Mouse (Mus musculus) limb, embryonic 13.5 days (tissue): ENCODE measurements around the gene Kiss1. TPM values are rescaled to one million over a fixed set of nuclear protein-coding genes. Genes with fewer than 3 reads are reported as not detected.
A peak's percentile ranks its signal among the peaks of the same experiment; 100 is the strongest.

Source experiments
- ATAC-seq: fragments of 200-750 bp; cut with Nextera tagmentation; 2 replicates; pipeline ENCODE4 v1.8.0; 2017; ENCODE audit warnings: low read depth, moderate number of reproducible peaks, moderate TSS enrichment; ENCODE audit not compliant: low FRiP score
- H3K27ac ChIP-seq: fragments of 300-500 bp; sonication (generic); 2 replicates; pipeline ENCODE4 v1.5.1; 2015; ENCODE audit warnings: inconsistent platforms, mild to moderate bottlenecking, moderate library complexity
- H3K27me3 ChIP-seq: fragments of 300-500 bp; sonication (generic); 2 replicates; pipeline ENCODE4 v1.6.1; 2015; ENCODE audit warnings: mild to moderate bottlenecking, inconsistent platforms
- H3K36me3 ChIP-seq: fragments of 300-500 bp; sonication (generic); 2 replicates; pipeline ENCODE4 v1.6.1; 2015; ENCODE audit warnings: inconsistent platforms, mild to moderate bottlenecking, moderate library complexity
- H3K4me1 ChIP-seq: fragments of 300-500 bp; sonication (generic); 2 replicates; pipeline ENCODE4 v1.6.1; 2015; ENCODE audit warnings: inconsistent platforms
- H3K4me2 ChIP-seq: fragments of 300-500 bp; sonication (generic); replicated peaks from 2 replicates; pipeline ENCODE4 v1.6.1; 2015; ENCODE audit warnings: inconsistent platforms, mild to moderate bottlenecking, moderate library complexity
- H3K4me3 ChIP-seq: fragments of 300-500 bp; sonication (generic); 2 replicates; pipeline ENCODE4 v1.5.1; 2015; ENCODE audit warnings: moderate library complexity, mild to moderate bottlenecking, inconsistent platforms
- H3K9ac ChIP-seq: fragments of 300-500 bp; sonication (generic); 2 replicates; pipeline ENCODE4 v1.6.1; 2015; ENCODE audit warnings: mild to moderate bottlenecking, inconsistent platforms
- H3K9me3 ChIP-seq: fragments of 300-500 bp; sonication (generic); 2 replicates; pipeline ENCODE4 v1.6.1; 2016; ENCODE audit warnings: inconsistent platforms
- WGBS: fragments of 180-500 bp; shearing (Covaris S2); methylation state at CpG from one replicate; pipeline ENCODE4 v1.1.7; 2015; 5-methylcytosine and 5-hydroxymethylcytosine counted together
- polyA plus RNA-seq: library from polyadenylated mRNA; unstranded; fragments of >200 nt; fragmentation: Nextera tagmentation; extraction: Ambion mirVana; gene quantifications from 2 replicates; pipeline ENCODE4 v1.2.1, GENCODE M21; 2015

Gene Kiss1
- polyA plus RNA-seq, 1 experiment from 2014 or later, result not detected

GRCm38 (mm10) chr1:133298816-133299215 is 22.9 kb upstream of the Kiss1 start:
- H3K4me1 ChIP-seq, result peaks cover 28% of the 10 kb centered on the region
- no peaks in the 10 kb centered on the region for H3K9me3 ChIP-seq
- H3K4me2 ChIP-seq, result peak overlapping the region; percentile 47
- peak overlapping the region; percentile 19; the same call in 1 of the 2 replicates for H3K9ac ChIP-seq
- H3K27me3 ChIP-seq, result peaks cover 47% of the 10 kb centered on the region
- no peaks in the 10 kb centered on the region for H3K36me3 ChIP-seq
- no peak for ATAC-seq
- no peak overlapping the region for H3K27ac ChIP-seq
- 31% methylated on average over 14 of the region's 14 CpGs for WGBS
- peak overlapping the region; percentile 15 for H3K4me3 ChIP-seq

GRCm38 (mm10) chr1:133302540-133302939 is 19.1 kb upstream of the Kiss1 start:
- Histone ChIP-seq H3K36me3 (no peaks in the 10 kb centered on the region), H3K4me2 (no peak overlapping the region), H3K27me3 (peaks cover 42% of the 10 kb centered on the region), H3K9ac (no peak overlapping the region; the same call in 1 of the 2 replicates), H3K4me3 (no peak overlapping the region), H3K9me3 (no peaks in the 10 kb centered on the region), H3K4me1 (peaks cover 21% of the 10 kb centered on the region), H3K27ac (no peak overlapping the region; the same call in 1 of the 2 replicates)
- 31% methylated on average over 3 of the region's 3 CpGs for WGBS
- no peak for ATAC-seq

- 10% methylated on average over 4 of the region's 4 CpGs for WGBS
- Histone ChIP-seq H3K4me3 (no peak overlapping the region), H3K4me1 (peaks cover 9% of the 10 kb centered on the region; the same call in 1 of the 2 replicates), H3K27ac (no peak overlapping the region), H3K9ac (no peak overlapping the region), H3K27me3 (peaks cover 7% of the 10 kb centered on the region), H3K36me3 (no peaks in the 10 kb centered on the region), H3K9me3 (no peaks in the 10 kb centered on the region), H3K4me2 (no peak overlapping the region)
- ATAC-seq, result no peak
Observed at GRCm38 (mm10) chr1:133306842-133307241, 14.8 kb upstream of the Kiss1 start.

- Histone ChIP-seq H3K4me3 (no peak overlapping the region), H3K4me1 (peaks cover 5% of the 10 kb centered on the region; the same call in 1 of the 2 replicates), H3K4me2 (no peak overlapping the region), H3K27me3 (0 out of 2 replicates have a peak, but pooled peaks cover 5% of the 10 kb centered on the region), H3K9me3 (no peaks in the 10 kb centered on the region), H3K27ac (no peak overlapping the region), H3K36me3 (no peaks in the 10 kb centered on the region), H3K9ac (no peak overlapping the region)
- ATAC-seq, result no peak
- 17% methylated on average over 6 of the region's 6 CpGs for WGBS
Observed at GRCm38 (mm10) chr1:133307318-133307717, 14.4 kb upstream of the Kiss1 start.

- Histone ChIP-seq H3K9me3 (no peaks in the 10 kb centered on the region), H3K4me1 (no peaks in the 10 kb centered on the region), H3K4me2 (no peak within 1 kb of the TSS), H3K27ac (no peak within 1 kb of the TSS), H3K27me3 (0 out of 2 replicates have a peak, but pooled peaks cover 5% of the 10 kb centered on the region), H3K9ac (no peak within 1 kb of the TSS), H3K4me3 (no peak within 1 kb of the TSS), H3K36me3 (no peaks in the 10 kb centered on the region)
- ATAC-seq, result no peak
- WGBS, result 56% methylated on average over 14 of the region's 14 CpGs
Observed at GRCm38 (mm10) chr1:133309652-133310267, 11.9 kb upstream of the Kiss1 start, which contains the start of gene Golt1a. TSS of gene Golt1a (plus strand) at chr1:133309800.

- Histone ChIP-seq H3K9ac (no peak overlapping the region), H3K9me3 (no peaks in the 10 kb centered on the region), H3K4me1 (no peaks in the 10 kb centered on the region), H3K27ac (no peak overlapping the region), H3K27me3 (0 out of 2 replicates have a peak, but pooled peaks cover 5% of the 10 kb centered on the region), H3K4me3 (no peak overlapping the region), H3K4me2 (no peak overlapping the region), H3K36me3 (no peaks in the 10 kb centered on the region)
- 56% methylated on average over 4 of the region's 4 CpGs for WGBS
- ATAC-seq, result no peak
Observed at GRCm38 (mm10) chr1:133311240-133311639, 10.4 kb upstream of the Kiss1 start.

- Histone ChIP-seq H3K27me3 (0 out of 2 replicates have a peak, but pooled peaks cover 5% of the 10 kb centered on the region), H3K9me3 (no peaks in the 10 kb centered on the region), H3K4me1 (no peaks in the 10 kb centered on the region), H3K4me3 (no peak overlapping the region), H3K36me3 (no peaks in the 10 kb centered on the region), H3K9ac (peak overlapping the region; percentile 45; the same call in 1 of the 2 replicates), H3K4me2 (no peak overlapping the region), H3K27ac (no peak overlapping the region)
- ATAC-seq, result no peak
- 38% methylated on average over 10 of the region's 10 CpGs for WGBS
Observed at GRCm38 (mm10) chr1:133311946-133312345, 9.7 kb upstream of the Kiss1 start.

GRCm38 (mm10) chr1:133314364-133314763 is 7.3 kb upstream of the Kiss1 start:
- Histone ChIP-seq H3K9ac (no peak overlapping the region), H3K27me3 (0 out of 2 replicates have a peak, but pooled peaks cover 5% of the 10 kb centered on the region)

GRCm38 (mm10) chr1:133315775-133316174 is 5.9 kb upstream of the Kiss1 start:
- Histone ChIP-seq H3K9me3 (no peaks in the 10 kb centered on the region), H3K27ac (no peak overlapping the region), H3K4me2 (no peak overlapping the region), H3K9ac (no peak overlapping the region), H3K36me3 (no peaks in the 10 kb centered on the region), H3K4me3 (no peak overlapping the region), H3K4me1 (no peaks in the 10 kb centered on the region), H3K27me3 (0 out of 2 replicates have a peak, but pooled peaks cover 4% of the 10 kb centered on the region)
- no peak for ATAC-seq
- WGBS, result 76% methylated on average over 6 of the region's 6 CpGs

More at GRCm38 (mm10) chr1:133314364-133314763, 7.3 kb upstream of the Kiss1 start:
- Histone ChIP-seq H3K4me3 (no peak overlapping the region), H3K27ac (no peak overlapping the region), H3K9me3 (no peaks in the 10 kb centered on the region), H3K4me1 (no peaks in the 10 kb centered on the region), H3K36me3 (no peaks in the 10 kb centered on the region), H3K4me2 (no peak overlapping the region)
- 29% methylated on average over 8 of the region's 8 CpGs for WGBS
- no peak for ATAC-seq

GRCm38 (mm10) chr1:133316577-133316976 is 5.1 kb upstream of the Kiss1 start:
- no peak overlapping the region for H3K27ac ChIP-seq
- H3K4me3 ChIP-seq, result no peak overlapping the region
- WGBS, result 81% methylated on average over 4 of the region's 4 CpGs
- H3K4me1 ChIP-seq, result no peaks in the 10 kb centered on the region
- no peaks in the 10 kb centered on the region for H3K9me3 ChIP-seq
- H3K36me3 ChIP-seq, result no peaks in the 10 kb centered on the region
- H3K4me2 ChIP-seq, result no peak overlapping the region
- H3K9ac ChIP-seq, result no peak overlapping the region
- no peaks in the 10 kb centered on the region for H3K27me3 ChIP-seq
- ATAC-seq, result no peak

- no peak overlapping the region for H3K27ac ChIP-seq
- ATAC-seq, result no peak
- no peak overlapping the region for H3K4me3 ChIP-seq
- WGBS, result 72% methylated on average over 1 of the region's 1 CpGs
- H3K36me3 ChIP-seq, result no peaks in the 10 kb centered on the region
- H3K4me1 ChIP-seq, result no peaks in the 10 kb centered on the region
- no peaks in the 10 kb centered on the region for H3K9me3 ChIP-seq
- no peak overlapping the region for H3K4me2 ChIP-seq
- no peaks in the 10 kb centered on the region for H3K27me3 ChIP-seq
- no peak overlapping the region for H3K9ac ChIP-seq
Observed at GRCm38 (mm10) chr1:133317149-133317548, 4.5 kb upstream of the Kiss1 start.

- no peak overlapping the region for H3K4me3 ChIP-seq
- no peak overlapping the region for H3K27ac ChIP-seq
- H3K4me2 ChIP-seq, result no peak overlapping the region
- no peaks in the 10 kb centered on the region for H3K9me3 ChIP-seq
- H3K36me3 ChIP-seq, result no peaks in the 10 kb centered on the region
- H3K9ac ChIP-seq, result 0 out of 2 replicates have a peak overlapping the region, but pooled peaks have one; percentile 25
- ATAC-seq, result no peak
- H3K4me1 ChIP-seq, result no peaks in the 10 kb centered on the region
- WGBS, result 29% methylated on average over 5 of the region's 5 CpGs
- peaks cover 13% of the 10 kb centered on the region for H3K27me3 ChIP-seq
Observed at GRCm38 (mm10) chr1:133323333-133323732, 1.7 kb downstream of the Kiss1 start.
